Mouse (Mus musculus): ENCODE data around the gene Anxa6.

- TF ChIP-seq SMC3 (IDR thresholded peaks at IDR 0.05; ENCODE audit: low read depth, low read length) (no peak), NELFE (IDR thresholded peaks at IDR 0.05; ENCODE audit: low read depth, low read length) (no peak), NRF1 (IDR thresholded peaks at IDR 0.05; ENCODE audit: insufficient read depth, low read depth, low read length, poor library complexity, severe bottlenecking) (no peak), MEF2A (IDR thresholded peaks at IDR 0.05; ENCODE audit: extremely low read depth, insufficient replicate concordance, low read depth, low read length, poor library complexity, severe bottlenecking) (no peak), USF1 (IDR thresholded peaks at IDR 0.05; ENCODE audit: low read depth, low read length) (no peak), MAFK (IDR thresholded peaks at IDR 0.05; ENCODE audit: borderline replicate concordance, low read depth, low read length) (no peak), JUND (IDR thresholded peaks at IDR 0.05; ENCODE audit: low read depth, low read length) (no peak), CHD2 (IDR thresholded peaks at IDR 0.05; ENCODE audit: low read length) (no peak), MAX (IDR thresholded peaks at IDR 0.05; ENCODE audit: low read length) (no peak), E2F4 (IDR thresholded peaks at IDR 0.05; ENCODE audit: borderline replicate concordance, low read depth, low read length) (no peak)
Observed at GRCm38 (mm10) chr11:54965234-54965633, 68.0 kb downstream of the Anxa6 start.
